Mouse (Mus musculus): Measurements from ENCODE around the gene Cdk5rap2. TPM values are rescaled to one million over a fixed set of nuclear protein-coding genes. Genes with fewer than 3 reads are reported as not detected.

Cdk5rap2 gene
- polyA plus RNA-seq, 1 experiment = 3.3 TPM

DNA sequence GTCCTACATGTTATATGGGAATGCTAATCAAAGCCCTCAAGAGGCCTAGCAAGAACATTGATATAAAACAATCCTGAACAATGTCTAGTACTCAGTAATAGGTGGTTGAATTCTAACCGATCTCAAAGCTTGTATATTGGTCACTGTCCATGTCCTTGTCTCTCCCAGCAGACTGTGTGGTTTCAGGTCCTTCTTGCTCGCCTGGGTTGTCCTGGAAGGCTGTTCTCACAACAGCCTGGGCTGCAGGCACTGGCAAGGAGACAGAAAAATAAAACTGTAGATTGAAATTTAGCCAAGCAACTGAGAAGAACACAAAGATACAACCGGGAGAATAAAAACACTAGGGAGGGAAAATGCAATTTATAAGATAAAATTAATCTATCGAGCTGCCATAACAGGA lies 137.7 kb downstream of the Cdk5rap2 start:
- WGBS = 84% methylated on average over 4 of the region's 4 CpGs
- DNase-seq (ENCODE audit: low read depth, low spot score) = no peak

DNA sequence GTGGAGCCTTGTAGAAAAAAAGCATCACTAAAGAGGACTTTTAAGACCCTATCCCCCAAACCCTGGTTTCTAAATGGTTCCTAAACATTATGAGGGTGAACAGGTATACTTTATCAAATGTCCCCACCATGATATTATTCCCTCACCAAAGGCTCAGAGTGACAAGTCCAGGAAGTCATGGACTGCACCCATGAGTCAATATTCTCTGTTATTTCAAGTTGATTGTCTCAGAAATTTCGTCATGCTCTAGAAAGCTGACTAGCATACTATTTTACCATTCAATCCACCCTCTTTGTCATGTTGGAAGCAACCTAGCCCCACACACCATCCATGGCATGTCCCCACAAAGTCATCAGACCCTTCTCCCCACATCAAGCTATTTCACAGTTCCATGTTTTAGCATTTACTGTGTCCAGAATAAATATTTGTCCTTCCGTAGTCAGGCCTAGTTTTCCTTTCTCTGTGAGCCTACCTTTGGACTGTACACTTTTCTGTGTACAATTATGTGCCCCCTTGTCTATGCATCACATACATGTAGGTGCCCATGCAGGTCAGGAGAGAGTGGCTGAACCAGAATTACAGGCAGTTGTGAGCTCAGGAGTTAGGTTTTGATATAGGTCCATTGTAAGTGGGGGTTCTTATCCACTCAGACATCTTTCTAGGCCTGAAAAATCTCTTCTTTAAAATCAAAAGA lies 142.9 kb downstream of the Cdk5rap2 start:
- DNase-seq (ENCODE audit: low read depth, low spot score) = no peak
- 62% methylated on average over 2 of the region's 2 CpGs for WGBS

DNA sequence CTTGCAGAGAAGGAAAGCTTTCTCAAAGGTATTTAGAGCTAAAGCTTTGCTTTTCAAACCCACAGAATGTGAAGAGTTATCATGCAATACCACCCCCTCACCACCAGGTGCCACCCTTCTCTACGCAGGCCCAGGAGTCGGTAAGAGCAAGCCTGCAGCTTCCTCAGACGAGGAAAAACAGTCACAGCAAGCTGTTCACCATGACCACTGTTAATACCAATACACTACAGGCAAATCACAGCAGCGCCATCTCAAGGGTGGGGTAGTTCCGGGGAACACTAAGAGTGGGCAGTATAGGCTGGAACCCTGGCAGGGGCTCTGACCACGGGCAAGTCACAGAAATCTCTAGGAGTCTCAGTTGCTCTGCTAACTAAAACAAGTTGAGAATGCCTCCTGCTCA lies 145.0 kb downstream of the Cdk5rap2 start:
- WGBS = 60% methylated on average over 6 of the region's 6 CpGs
- DNase-seq (ENCODE audit: low read depth, low spot score) = peak; percentile 13

DNA sequence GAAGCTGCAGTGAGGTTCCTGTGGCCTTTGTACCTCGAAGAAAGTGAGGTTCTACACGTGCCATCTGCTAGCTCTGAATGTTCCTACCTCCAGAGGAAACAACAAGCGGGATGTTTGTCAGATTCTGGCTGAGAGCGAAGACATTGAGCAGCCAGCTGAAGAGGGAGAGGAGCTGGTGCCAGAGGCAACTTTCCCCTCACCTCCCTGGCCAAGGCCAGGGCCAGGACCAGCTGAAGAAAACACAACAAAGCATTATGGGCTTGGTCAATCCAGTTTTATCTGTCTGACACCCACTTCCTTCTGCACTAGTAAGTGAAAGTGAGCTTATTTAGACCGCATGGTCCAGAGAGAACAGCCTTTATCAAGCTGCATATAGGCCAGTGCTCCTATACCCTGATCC lies 147.4 kb downstream of the Cdk5rap2 start:
- DNase-seq (ENCODE audit: low read depth, low spot score) = no peak
- 74% methylated on average over 5 of the region's 5 CpGs for WGBS

DNA sequence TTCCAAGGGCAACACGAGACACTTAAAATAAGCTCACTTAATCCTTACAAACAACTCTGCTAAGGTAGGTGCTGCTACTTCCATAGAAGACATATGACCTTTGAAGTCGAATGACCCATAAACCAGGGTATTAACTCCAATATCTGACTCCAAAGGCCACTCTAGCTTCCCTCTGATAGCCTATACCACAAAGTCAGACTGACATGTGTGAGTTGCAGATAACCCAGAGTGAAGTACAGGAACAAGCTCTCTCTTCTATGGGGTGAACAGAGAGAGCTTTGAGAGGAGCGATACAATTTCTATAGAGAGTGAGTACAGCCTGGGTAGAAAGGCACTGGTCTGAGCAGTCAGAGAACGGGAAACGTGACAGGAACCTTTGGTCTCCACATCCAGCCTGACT lies 148.9 kb downstream of the Cdk5rap2 start:
- WGBS = 85% methylated on average over 5 of the region's 5 CpGs
- no peak for DNase-seq (ENCODE audit: low read depth, low spot score)

DNA sequence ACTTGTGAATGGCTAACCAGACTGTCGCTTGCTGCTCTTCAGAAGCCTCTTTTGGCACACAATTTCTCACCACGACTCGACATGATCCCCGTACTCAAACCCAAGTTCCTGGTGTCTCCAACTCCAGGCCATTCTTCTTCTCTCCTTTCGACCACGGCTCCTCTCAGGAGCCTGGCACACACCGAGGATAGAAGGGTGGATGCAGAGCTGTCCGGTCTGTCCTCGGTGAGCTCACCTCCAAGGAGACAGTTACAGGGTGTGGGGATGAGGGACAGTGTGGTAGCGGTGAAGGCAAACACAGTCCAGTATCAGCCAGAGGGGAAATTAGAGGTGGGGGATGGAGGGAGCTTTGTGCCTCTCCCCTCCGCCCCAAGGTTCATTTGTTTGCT lies 149.8 kb downstream of the Cdk5rap2 start:
- WGBS = 93% methylated on average over 11 of the region's 11 CpGs
- no peak for DNase-seq (ENCODE audit: low read depth, low spot score)

DNA sequence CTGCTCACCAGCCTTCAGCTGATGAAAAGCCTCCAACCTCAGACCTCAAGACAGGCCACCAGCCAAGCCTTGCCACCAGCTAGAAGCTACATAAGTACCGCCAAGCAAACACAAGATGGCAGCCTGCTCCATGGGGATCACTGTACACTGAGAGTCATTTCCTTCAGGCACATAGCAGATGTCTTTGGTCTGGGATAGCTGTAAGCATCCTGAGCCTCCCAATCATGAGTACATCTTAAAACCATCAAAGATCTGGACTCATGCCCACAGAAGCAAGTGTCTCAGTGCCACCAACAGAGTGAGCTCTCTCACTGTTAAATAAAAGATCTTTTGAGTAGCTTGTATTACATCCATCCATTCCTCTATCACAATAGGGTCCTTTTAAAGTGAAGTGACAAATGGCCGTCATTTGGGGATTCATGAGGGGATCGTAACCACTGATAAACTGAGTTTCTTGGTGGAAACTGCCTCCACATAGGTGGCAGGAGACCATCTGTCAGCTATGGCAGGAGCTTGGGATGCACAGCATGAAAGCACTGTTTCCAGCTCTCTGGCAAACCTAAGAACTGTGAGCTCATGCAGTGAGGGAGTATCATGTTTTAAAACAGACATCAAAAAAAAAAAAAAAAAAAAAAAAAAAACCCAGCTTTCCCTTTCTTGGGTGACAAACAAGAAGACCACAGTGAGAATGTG lies 150.4 kb downstream of the Cdk5rap2 start:
- DNase-seq (ENCODE audit: low read depth, low spot score) = no peak

DNA sequence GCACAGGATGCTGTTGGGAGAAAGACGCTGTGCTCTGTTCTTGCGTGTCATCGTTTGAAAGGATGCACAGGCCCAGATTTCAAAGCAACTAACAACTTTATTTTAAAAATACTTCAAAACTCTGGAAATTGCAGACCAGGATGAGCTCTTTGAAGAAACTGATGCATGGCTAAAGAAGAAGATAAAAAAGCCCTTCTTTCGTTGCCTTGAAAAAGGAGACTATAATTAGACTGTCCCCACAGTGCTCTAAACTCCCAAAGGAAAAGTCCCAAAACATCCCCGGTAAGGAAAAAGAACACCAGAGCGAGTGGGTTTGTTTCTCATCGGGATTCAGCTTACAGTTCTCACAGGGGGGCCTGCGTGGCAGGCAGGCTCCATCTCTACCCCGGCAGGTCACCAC lies 151.4 kb downstream of the Cdk5rap2 start:
- DNase-seq (ENCODE audit: low read depth, low spot score) = no peak
- 85% methylated on average over 9 of the region's 9 CpGs for WGBS

More for the DNA sequence above, 150.4 kb downstream of the Cdk5rap2 start:
- 94% methylated on average over 3 of the region's 3 CpGs for WGBS

DNA sequence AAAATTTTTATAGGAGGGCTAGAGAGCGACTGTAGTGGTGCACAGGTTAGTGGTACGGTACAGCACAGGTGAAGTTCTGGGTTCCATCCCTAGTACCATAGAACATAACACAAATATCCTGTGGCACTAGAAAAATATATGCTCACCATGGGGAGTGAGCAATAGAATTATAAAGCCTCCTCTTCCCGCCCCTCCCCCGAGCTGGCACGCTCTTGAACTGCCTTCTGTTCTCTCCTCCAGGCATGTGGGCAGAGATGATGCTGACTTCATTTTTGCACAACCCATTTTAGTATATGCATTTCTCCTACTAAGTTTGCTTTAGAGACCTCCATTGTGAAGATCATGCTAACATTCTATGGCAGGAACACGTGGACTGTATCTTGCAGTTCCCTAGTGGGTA lies 152.0 kb downstream of the Cdk5rap2 start:
- WGBS = 91% methylated on average over 6 of the region's 6 CpGs
- no peak for DNase-seq (ENCODE audit: low read depth, low spot score)

DNA sequence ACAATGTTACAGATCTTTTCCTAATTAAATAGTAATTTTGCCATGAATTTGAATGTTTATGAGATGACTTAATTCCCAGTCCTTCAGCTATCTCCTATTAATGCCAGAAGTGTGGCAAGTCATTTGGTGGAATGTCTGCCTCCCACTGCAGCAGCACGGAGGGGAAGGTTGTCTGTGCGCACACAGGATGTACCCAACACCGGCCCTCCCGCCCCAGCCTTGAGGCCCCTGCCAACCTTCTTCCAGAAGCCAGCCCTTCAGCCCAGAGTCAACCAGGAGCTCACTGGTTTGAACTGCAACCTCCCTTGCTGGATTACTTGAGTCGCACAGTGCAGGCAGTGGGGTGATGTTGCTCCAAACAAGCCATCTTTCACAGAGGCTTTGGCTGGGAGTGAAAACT lies 158.5 kb downstream of the Cdk5rap2 start:
- DNase-seq (ENCODE audit: low read depth, low spot score) = no peak
- 88% methylated on average over 5 of the region's 5 CpGs for WGBS

DNA sequence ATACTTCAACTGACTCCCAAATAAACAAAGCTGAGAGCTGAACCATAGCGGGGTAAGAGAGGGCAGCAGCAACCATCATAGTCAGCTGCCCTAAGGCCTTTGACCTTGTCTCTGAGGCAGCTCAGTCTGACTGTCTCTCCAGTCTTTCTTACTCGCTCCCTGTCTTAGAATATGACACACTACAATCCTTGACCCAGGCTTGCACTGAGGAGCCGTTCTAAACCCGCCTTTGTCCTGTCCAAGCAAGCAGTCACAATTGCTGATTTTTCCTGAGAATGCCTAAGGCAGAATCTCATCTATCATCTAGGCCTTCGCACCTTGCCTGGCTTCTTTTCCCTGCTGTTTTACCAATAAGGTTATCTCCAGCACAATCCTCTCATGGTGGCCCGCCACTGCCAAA lies 164.5 kb downstream of the Cdk5rap2 start:
- DNase-seq (ENCODE audit: low read depth, low spot score) = no peak
- WGBS = 87% methylated on average over 6 of the region's 6 CpGs

DNA sequence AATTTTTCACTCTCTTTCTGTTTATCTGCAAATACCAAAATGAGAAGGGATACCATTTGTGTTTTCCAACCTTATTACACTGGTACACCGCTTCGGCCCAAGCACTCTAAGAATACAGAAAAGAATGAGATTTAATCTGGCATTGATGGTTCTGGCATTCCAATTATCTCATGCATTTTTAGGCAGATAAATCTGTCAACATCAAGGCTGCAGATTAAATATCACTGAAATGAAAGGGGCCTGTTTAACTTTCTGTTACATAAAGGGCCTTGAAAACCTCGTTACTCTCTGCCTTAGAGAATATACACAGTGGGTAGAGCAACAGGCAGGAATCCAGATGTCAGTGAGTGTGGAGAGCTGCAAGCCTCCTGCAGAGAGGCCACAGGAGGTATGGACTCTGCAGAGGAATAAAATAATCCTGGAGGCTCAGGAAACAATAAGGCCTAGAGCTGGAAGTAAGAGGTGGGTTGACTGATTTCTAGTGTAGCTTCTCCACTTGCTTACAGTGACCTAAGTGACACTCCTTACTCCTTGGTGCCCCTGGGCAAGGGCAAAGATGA lies 166.6 kb downstream of the Cdk5rap2 start:
- no peak for DNase-seq (ENCODE audit: low read depth, low spot score)
- 81% methylated on average over 3 of the region's 3 CpGs for WGBS

DNA sequence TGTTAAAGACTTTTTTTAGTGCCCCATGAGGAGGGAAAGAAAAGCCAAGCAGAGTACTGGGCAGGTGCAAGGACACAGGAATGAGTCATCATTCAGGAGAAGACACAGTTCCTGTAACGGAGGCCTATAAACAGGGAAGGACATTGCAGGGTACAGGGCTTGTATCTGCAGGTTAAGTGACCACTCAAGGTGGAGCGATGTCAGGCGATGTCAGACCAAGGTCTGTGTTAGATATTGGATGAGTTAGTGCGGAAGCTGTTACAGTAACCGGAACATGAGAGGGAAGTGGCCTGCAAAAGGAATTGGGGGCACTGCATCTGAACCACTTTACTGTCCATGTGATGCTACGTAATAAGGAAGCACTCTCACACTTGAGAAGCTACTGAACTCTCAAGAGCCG lies 170.5 kb downstream of the Cdk5rap2 start:
- WGBS = 75% methylated on average over 7 of the region's 7 CpGs
- no peak for DNase-seq (ENCODE audit: low read depth, low spot score)

DNA sequence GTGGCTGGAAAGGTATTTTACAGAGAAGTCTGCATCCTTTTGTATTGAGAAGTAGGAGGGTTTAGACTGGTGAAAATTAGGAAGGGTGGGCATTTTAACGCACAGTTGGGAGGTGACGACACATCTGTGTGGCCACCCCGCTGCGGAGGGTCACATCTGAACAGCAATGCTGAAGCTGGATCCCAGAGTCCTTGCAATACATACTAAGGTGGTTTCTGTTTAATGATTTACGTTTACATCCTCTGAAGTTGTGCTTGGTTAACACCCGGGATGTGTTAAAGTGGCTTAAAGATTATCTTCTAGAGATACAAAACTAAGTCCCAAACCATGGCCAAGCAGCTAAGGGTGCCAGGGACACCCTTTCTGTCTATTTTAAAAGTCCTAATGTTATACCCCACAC lies 171.4 kb downstream of the Cdk5rap2 start:
- 79% methylated on average over 6 of the region's 6 CpGs for WGBS

DNA sequence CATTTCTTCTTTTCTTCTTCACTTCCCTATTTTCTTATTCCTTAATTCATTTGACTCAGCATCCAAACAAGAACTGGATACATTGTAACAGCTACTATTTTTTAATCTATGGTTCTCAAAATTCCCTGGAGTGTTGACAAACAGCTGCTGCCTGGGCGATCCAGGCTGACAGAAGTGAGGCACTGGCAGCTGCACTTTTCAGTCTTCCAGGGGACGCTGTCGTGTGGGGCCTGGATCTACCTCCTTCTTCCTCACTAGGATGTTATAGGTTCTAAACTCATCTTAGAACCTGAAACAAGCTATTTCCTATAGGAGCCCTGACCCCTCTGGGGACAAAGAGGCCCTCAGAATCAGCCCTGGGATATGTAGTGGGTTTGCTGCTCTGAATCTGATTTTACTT lies 177.9 kb downstream of the Cdk5rap2 start:
- DNase-seq (ENCODE audit: low read depth, low spot score) = no peak
- 92% methylated on average over 3 of the region's 3 CpGs for WGBS

More for the DNA sequence above, 171.4 kb downstream of the Cdk5rap2 start:
- DNase-seq (ENCODE audit: low read depth, low spot score) = no peak

DNA sequence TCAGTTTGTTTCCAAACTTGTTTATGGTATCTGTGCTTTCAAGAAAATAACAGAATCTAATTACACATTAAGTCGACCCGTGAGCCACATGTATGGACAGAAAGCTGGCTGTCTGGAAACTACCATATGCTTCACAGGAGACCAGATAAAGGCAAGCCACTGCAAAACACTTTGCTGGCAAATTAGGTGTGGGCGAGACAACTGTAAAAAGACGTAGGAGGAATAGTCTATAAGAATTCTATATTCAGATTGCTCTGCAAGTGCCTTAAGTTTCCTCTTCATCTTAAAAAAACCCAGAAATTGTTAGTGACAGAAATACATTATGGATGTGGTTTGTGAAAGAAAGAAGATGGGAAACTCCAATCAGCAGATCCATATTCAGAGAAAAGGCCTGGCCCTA lies 180.4 kb downstream of the Cdk5rap2 start:
- WGBS = 95% methylated on average over 4 of the region's 4 CpGs
- no peak for DNase-seq (ENCODE audit: low read depth, low spot score)

DNA sequence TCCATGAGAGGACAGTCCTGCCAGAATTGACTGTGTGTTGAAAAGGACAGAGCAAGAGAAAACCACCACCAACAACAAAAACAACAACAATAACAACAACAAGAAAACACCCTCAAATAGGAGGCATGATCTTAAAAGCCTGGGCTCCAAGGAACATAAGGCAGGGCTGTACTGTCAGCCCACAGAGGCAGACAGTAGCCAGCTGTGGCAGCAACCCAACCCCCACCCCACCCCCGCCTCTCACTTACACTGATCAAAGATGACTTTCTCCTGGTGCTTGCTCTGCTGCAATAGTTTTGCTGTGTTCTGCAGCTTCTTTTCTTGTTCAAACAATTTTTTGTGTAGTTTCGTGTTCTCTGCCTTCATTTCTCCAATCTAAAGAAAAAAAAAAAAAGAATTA lies 181.9 kb downstream of the Cdk5rap2 start:
- 86% methylated on average over 2 of the region's 2 CpGs for WGBS

DNA sequence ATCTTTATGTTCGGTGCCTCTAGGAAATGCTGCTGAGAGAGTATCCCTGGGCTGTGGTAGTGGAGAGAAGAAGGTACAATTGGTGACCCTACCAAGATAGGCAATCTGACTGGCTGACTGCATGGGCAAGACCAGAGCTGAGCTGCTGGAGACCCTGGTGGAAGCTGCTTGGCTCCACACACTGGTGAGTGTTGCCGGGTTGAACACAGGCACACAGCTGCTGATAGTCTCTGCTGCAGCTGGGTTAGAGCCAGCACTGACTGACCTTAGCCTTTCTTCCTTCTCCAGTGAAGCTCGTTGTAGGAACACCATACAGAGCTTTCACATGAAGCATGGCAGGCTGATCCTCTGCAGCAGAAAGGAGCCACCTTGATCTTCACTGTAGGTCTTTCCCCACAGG lies 182.6 kb downstream of the Cdk5rap2 start:
- WGBS = 65% methylated on average over 3 of the region's 3 CpGs
- no peak for DNase-seq (ENCODE audit: low read depth, low spot score)

More for the DNA sequence above, 181.9 kb downstream of the Cdk5rap2 start:
- DNase-seq (ENCODE audit: low read depth, low spot score) = no peak

DNA sequence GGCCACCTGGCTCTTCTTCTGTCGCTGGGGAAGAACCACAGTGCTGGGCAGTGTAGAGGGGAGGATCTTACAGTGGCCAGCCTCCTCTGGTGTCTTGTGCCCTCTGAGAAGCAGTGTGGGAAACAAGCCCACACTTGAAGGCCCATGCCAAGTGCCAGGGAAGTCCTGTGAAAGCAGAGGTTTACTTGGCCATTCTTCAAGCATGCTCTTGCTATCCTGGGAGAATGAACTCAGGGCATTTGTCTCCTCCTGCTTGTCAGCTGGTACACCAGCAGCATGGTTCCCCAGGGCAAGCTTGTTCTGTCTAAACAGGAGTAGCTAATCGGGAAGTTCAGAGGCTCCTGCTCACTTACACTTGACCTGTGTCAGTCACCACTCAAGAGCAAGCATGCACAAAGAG lies 185.7 kb downstream of the Cdk5rap2 start:
- WGBS = 87% methylated on average over 2 of the region's 2 CpGs
- DNase-seq (ENCODE audit: low read depth, low spot score) = no peak

DNA sequence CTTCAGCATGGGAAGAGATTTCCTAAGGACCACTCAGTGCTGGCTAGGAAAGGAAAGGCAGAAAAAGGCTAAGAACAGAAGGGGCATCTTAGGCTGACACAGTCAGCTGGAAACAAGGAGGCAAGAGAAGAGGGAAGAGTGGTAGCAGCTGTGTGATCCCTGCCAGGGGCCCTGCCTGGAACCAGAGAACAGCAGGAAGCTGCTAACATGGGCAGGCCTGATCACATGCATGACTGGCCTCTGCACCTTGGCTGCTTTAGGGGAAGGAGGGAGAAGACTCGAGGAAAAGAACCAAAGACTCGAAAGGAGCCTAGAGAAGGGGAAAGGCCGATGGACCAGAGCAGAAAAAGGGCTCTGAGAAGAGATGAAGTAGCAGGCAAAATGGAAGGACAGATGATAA lies 188.4 kb downstream of the Cdk5rap2 start:
- 54% methylated on average over 3 of the region's 3 CpGs for WGBS
- no peak for DNase-seq (ENCODE audit: low read depth, low spot score)

DNA sequence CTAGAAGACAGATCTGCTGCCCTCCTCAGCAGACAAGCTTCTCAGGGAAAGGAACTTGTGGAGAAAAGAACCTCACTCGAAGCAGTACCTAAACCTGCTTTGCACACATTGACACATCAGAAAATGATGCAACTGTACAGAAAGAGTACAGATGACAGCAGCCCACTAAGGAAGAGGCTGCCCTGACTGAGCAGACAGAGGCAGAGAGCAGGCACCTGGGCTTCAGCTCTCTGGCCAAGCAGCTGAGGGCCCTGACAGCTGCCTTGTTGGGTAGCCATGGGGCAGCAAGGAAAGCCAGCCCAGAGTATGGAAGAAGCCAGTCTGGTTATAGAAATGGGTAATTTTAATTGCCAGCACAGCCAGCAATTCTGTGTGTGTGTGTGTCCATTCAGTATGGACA lies 188.9 kb downstream of the Cdk5rap2 start:
- DNase-seq (ENCODE audit: low read depth, low spot score) = no peak
- WGBS = 48% methylated on average over 1 of the region's 1 CpGs
